Mouse (Mus musculus) B cell, adult (primary cell): Measurements from ENCODE around the gene Ptch1. TPM values are rescaled to one million over a fixed set of nuclear protein-coding genes. Genes with fewer than 3 reads are reported as not detected.

Experiments
- total RNA-seq: library from RNA; stranded (reverse); gene quantifications from 4 replicates; pipeline ENCODE4 v1.2.4, GENCODE M21; 2023; ENCODE audit not compliant: inconsistent age

Ptch1 gene
- 23.1 to 26.9 TPM (median 24.4 TPM) in 4 replicates for total RNA-seq

DNA sequence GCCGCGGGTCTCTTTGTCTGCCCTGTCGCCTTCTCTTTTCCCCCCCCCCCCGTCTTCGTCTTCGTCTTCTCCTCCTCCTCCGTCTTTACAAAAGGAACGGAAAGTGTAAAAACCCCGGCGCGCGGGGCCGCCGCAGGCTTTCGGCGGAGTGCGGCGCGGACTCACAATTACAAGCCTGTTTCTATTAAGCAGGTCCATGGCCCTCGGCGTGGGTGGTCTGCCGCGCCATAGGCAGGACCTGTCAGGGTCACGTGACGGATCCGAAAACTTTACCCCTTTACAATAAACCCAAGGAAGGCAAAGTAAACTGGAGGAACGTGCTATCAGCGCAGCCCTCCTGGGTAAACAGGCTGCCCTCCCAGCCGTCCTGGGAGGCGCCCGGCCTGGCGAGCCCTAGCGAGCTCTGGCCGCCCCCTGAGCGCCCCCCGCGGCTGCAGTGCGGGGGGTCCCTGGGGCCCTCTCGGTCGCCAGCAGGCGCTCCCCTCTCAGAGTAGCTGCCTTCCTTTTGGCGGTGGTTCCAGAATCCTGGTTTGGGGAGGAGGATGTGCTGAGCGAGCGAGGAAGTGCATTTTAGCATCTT is at the start of gene Ptch1:
Gene Ptch1, minus strand, starts transcription at position 343 of the 580 bp plus-strand sequence.

DNA sequence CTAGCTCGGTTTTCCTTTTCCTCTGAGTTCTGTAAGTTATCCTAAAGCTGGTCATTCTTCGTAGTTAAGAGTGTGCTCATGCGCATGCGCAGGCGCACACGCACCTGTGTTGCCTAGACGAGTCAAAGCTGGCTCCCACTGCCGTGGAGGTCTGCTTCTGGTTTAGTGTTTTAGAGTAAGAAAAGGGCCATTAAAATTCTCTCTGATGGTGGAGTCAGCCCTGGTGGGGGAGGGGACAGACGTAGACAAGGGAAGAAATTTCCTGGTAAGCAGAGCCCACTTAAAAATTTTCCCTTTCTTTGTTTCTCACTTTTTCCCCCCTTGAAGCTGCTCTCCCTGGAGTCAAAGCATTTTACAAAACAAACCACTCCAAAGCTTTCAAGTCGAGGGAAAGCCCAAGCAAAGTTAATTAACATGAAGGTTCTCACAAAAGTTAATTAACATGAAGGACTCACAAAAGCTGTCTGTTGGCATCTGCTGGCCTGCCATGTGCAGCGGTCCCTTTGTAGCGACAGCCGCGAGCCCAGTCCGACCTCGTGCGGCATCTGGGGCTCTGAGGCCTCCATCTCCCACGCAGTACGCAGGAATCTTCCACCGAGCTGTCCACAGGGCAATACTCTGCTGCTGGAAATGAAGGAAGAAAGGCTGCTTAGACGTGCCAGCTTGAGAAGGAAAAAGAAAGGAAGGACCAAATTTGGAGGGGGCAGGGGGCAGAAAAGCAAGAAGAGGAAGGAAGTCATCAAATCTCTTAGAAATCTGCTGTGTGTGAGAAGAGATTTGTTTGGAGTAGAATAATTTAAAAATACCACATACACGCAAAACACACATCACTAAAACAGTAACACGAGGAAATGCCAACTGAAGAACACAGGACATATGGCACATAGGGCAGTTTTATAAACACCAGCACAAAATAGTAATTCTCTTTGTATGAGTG is 76.5 kb downstream of the Ptch1 start, which contains the start of gene Fancc:
Gene Fancc, minus strand, starts transcription at position 633 of the 937 bp plus-strand sequence.

Other genes starting within 250 kb of the Ptch1 start
- 18.7 to 21.8 TPM (median 19.7 TPM) in 4 replicates for gene Fancc, start 76.3 kb downstream of the Ptch1 start, total RNA-seq
- 31.8 to 39.8 TPM (median 36.6 TPM) in 4 replicates for gene Ercc6l2, start 241.6 kb upstream of the Ptch1 start, total RNA-seq